Mouse (Mus musculus) retina, postnatal 7 days (tissue): Measurements from ENCODE around the gene Cenpm.
A peak's percentile ranks its signal among the peaks of the same experiment; 100 is the strongest.
"Not testable (repeated sequence)": the region's sequence is repeated elsewhere in the genome, so short reads cannot be mapped to it uniquely, and the experiment has no call there.

Experiments used
- DNase-seq: peaks from one replicate; pipeline ENCODE4 v3.0.0-alpha.2; 2012; ENCODE audit warnings: low read depth, low spot score

Cenpm gene

GRCm38 (mm10) chr15:82244115-82244804 lies at the start of gene Cenpm:
Cenpm (minus strand) TSS chr15:82244748.
- peak; percentile 79 for DNase-seq

GRCm38 (mm10) chr15:82294059-82294458 lies 49.5 kb upstream of the Cenpm start:
- no peak for DNase-seq

- DNase-seq = no peak
Measured at GRCm38 (mm10) chr15:82293271-82293711, 48.7 kb upstream of the Cenpm start.

GRCm38 (mm10) chr15:82292851-82293250 lies 48.3 kb upstream of the Cenpm start:
- DNase-seq = no peak

GRCm38 (mm10) chr15:82290252-82290651 lies 45.7 kb upstream of the Cenpm start:
- DNase-seq = no peak

- no peak for DNase-seq
Measured at GRCm38 (mm10) chr15:82286157-82286556, 41.6 kb upstream of the Cenpm start.

GRCm38 (mm10) chr15:82280638-82281037 lies 36.1 kb upstream of the Cenpm start:
- no peak for DNase-seq

- no peak for DNase-seq
Measured at GRCm38 (mm10) chr15:82277591-82277990, 33.0 kb upstream of the Cenpm start.

GRCm38 (mm10) chr15:82274927-82275901 lies 30.7 kb upstream of the Cenpm start:
- DNase-seq = no peak

GRCm38 (mm10) chr15:82274593-82274926 lies 30.0 kb upstream of the Cenpm start, which contains the start of gene Sept3:
Sept3 (plus strand) TSS chr15:82274893.
- DNase-seq = no peak

- no peak for DNase-seq
Measured at GRCm38 (mm10) chr15:82272295-82272694, 27.7 kb upstream of the Cenpm start.

GRCm38 (mm10) chr15:82271201-82271600 lies 26.7 kb upstream of the Cenpm start:
- DNase-seq = peak; percentile 79

- no peak for DNase-seq
Measured at GRCm38 (mm10) chr15:82268783-82269182, 24.2 kb upstream of the Cenpm start.

GRCm38 (mm10) chr15:82268185-82268584 lies 23.6 kb upstream of the Cenpm start:
- DNase-seq = no peak

- no peak for DNase-seq
Measured at GRCm38 (mm10) chr15:82266356-82266755, 21.8 kb upstream of the Cenpm start.

GRCm38 (mm10) chr15:82259510-82259909 lies 15.0 kb upstream of the Cenpm start:
- no peak for DNase-seq

- DNase-seq = peak; percentile 55
Measured at GRCm38 (mm10) chr15:82255944-82256383, 11.4 kb upstream of the Cenpm start.

GRCm38 (mm10) chr15:82255248-82255647 lies 10.7 kb upstream of the Cenpm start:
- no peak for DNase-seq

- DNase-seq = no peak
Measured at GRCm38 (mm10) chr15:82252097-82252496, 7.5 kb upstream of the Cenpm start, which contains the start of gene 1500009C09Rik. 1500009C09Rik (plus strand) TSS chr15:82252397.

GRCm38 (mm10) chr15:82251579-82251978 lies 7.0 kb upstream of the Cenpm start:
- no peak for DNase-seq

- no peak for DNase-seq
Measured at GRCm38 (mm10) chr15:82247131-82247776, 2.7 kb upstream of the Cenpm start.

GRCm38 (mm10) chr15:82244805-82245161 lies 235 bp upstream of the Cenpm start:
- not testable (repeated sequence) for DNase-seq
